Mouse (Mus musculus): ENCODE measurements around the gene Ybx3. TPM values are rescaled to one million over a fixed set of nuclear protein-coding genes. Genes with fewer than 3 reads are reported as not detected.

Ybx3 gene
- polyA plus RNA-seq, 1 experiment from 2014 or later = 67.0 TPM

DNA sequence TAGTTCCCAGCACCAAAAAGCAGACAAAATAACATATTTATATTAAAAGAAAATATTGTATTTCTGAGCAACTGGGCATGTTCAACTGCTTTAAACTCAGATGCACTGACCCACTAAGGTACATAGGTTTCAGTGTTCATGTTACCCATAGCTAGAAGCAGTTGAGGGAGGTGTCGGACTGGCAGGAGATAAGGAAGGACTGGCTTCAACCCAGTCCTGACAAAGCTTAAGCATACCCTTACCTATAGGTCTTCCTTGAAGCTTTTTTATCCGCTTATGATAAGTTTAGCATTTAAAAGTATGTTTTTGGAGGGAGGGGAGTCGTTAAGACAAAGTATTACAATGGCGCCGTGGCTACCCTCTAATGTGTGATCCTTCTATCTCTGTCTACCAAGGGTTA, 17.5 kb downstream of the Ybx3 start:
- ATAC-seq (ENCODE audit: low FRiP score, low TSS enrichment) (no peak), DNase-seq (ENCODE audit: low spot score) (no peak)
- Histone ChIP-seq H3K9ac (ENCODE audit: low read length) (no peak overlapping the region), H3K4me3 (ENCODE audit: low read depth, low read length) (no peak overlapping the region), H3K4me1 (replicated peaks; ENCODE audit: control insufficient read depth, insufficient read depth) (no peaks in the 10 kb centered on the region), H3K4me2 (replicated peaks; ENCODE audit: low read depth) (no peak overlapping the region), H3K36me3 (ENCODE audit: control insufficient read depth, insufficient read depth, low read length) (peaks cover 4% of the 10 kb centered on the region; the same call in 1 of the 2 replicates), H3K27ac (replicated peaks) (no peak overlapping the region), H3K9me3 (ENCODE audit: control insufficient read depth, low read length) (no peaks in the 10 kb centered on the region), H3K27me3 (ENCODE audit: control insufficient read depth, insufficient read depth, low read length) (no peaks in the 10 kb centered on the region)
- 96% methylated on average over 5 of the region's 5 CpGs for WGBS
- TF ChIP-seq CTCF (IDR thresholded peaks at IDR 0.05; ENCODE audit: low read depth) = no peak
- TF ChIP-seq EP300 (optimal IDR thresholded peaks at IDR 0.05) = no peak

DNA sequence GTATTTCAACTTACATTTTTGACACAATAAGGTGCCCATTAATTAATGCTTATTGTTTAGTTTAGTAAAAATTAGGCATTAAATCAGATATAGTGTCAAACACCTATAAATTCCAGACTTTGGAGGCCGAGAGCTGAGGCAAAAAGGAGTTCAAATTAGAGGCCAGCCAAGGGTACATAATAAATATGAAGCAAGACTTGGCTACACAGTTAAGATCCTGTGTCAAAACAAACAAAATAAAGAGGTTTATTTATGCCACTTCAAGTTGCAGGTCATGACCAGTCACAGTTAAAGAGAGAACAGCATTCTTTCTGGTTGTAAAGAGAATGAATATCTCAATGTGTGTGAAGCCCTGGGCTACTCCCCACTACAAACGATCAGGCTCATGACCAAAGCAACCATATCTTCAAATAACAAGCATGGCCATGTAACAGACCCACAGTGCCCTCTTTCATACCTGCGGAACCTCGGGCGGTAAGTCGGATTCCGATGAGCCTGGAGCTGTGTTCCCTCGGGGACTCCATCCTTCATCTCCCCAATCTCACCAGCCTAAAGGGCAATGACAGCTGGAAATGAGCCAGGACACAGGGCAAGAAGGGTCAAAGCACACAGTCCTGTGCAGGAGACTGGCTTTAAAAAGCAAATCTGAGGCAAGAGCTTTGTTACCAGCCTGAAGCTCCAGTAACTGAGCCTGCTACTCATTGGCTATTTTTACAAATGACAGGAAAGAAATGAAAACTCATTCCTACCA, 18.2 kb downstream of the Ybx3 start:
- 76% methylated on average over 8 of the region's 8 CpGs for WGBS
- H3K27ac ChIP-seq (replicated peaks) = no peak overlapping the region
- DNase-seq (ENCODE audit: low spot score) (no peak), ATAC-seq (ENCODE audit: low FRiP score, low TSS enrichment) (no peak)
- H3K36me3 ChIP-seq (ENCODE audit: control insufficient read depth, insufficient read depth, low read length) = peaks cover 3% of the 10 kb centered on the region; the same call in 1 of the 2 replicates
- no peak overlapping the region for H3K4me3 ChIP-seq (ENCODE audit: low read depth, low read length)
- no peaks in the 10 kb centered on the region for H3K27me3 ChIP-seq (ENCODE audit: control insufficient read depth, insufficient read depth, low read length)
- TF ChIP-seq CTCF (IDR thresholded peaks at IDR 0.05; ENCODE audit: low read depth) (no peak), EP300 (optimal IDR thresholded peaks at IDR 0.05) (no peak)
- H3K4me1 ChIP-seq (replicated peaks; ENCODE audit: control insufficient read depth, insufficient read depth) = no peaks in the 10 kb centered on the region
- H3K4me2 ChIP-seq (replicated peaks; ENCODE audit: low read depth) = no peak overlapping the region
- H3K9ac ChIP-seq (ENCODE audit: low read length) = no peak overlapping the region
- H3K9me3 ChIP-seq (ENCODE audit: control insufficient read depth, low read length) = no peaks in the 10 kb centered on the region

DNA sequence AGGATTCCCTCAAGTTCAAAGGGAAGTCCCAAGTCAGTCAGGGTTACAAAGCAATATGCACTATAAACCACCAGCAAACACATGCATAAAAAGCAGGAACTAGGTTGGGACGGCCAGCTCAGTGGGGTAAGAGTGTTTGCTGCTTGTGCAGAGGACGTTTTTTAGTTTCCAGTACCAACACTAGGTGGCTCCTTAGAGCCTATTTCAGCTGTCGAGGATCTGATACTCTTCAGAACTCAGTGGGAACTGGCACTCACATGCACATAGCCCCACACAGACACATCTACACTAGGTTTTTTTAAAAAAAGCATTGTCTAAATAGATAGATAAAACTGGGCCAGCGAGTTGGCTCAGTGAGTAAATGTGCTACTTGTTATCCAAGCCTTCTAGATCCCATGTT, 21.2 kb downstream of the Ybx3 start:
- no peak overlapping the region for H3K4me3 ChIP-seq (ENCODE audit: low read depth, low read length)
- WGBS = 29% methylated on average over 4 of the region's 4 CpGs
- no peaks in the 10 kb centered on the region for H3K27me3 ChIP-seq (ENCODE audit: control insufficient read depth, insufficient read depth, low read length)
- ATAC-seq (ENCODE audit: low FRiP score, low TSS enrichment) = peak; percentile 49; the same call in 1 of the 2 replicates
- DNase-seq (ENCODE audit: low spot score) = no peak
- no peaks in the 10 kb centered on the region for H3K4me1 ChIP-seq (replicated peaks; ENCODE audit: control insufficient read depth, insufficient read depth)
- no peak overlapping the region for H3K27ac ChIP-seq (replicated peaks)
- peaks cover 6% of the 10 kb centered on the region; the same call in 1 of the 2 replicates for H3K36me3 ChIP-seq (ENCODE audit: control insufficient read depth, insufficient read depth, low read length)
- H3K4me2 ChIP-seq (replicated peaks; ENCODE audit: low read depth) = no peak overlapping the region
- no peak overlapping the region for H3K9ac ChIP-seq (ENCODE audit: low read length)
- peak; percentile 77 for TF ChIP-seq CTCF (IDR thresholded peaks at IDR 0.05; ENCODE audit: low read depth)
- TF ChIP-seq EP300 (optimal IDR thresholded peaks at IDR 0.05) = no peak
- H3K9me3 ChIP-seq (ENCODE audit: control insufficient read depth, low read length) = no peaks in the 10 kb centered on the region

DNA sequence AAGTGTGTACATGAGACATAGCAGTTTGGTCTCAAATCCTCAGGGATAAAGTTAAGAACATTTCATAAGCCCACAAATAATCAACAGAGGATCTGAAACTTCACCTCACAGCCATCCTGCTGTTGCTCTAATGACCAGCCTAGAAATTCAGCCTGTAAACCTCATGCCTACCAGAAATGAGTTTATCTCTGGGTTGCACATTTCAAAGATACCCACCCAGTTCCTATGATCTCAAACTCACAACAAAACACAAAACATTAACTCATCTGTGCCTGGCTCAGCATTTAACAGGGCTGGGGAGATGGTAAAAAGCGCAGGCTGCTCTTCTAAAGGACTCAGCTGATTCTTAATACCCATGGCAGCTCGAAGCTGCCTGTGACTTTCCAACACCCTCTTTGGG, 23.9 kb downstream of the Ybx3 start:
- no peak for TF ChIP-seq EP300 (optimal IDR thresholded peaks at IDR 0.05)
- TF ChIP-seq CTCF (IDR thresholded peaks at IDR 0.05; ENCODE audit: low read depth) = no peak
- ATAC-seq (ENCODE audit: low FRiP score, low TSS enrichment) (no peak), DNase-seq (ENCODE audit: low spot score) (no peak)
- Histone ChIP-seq H3K4me3 (ENCODE audit: low read depth, low read length) (no peak overlapping the region), H3K36me3 (ENCODE audit: control insufficient read depth, insufficient read depth, low read length) (peaks cover 6% of the 10 kb centered on the region; the same call in 1 of the 2 replicates), H3K4me2 (replicated peaks; ENCODE audit: low read depth) (no peak overlapping the region), H3K27me3 (ENCODE audit: control insufficient read depth, insufficient read depth, low read length) (no peaks in the 10 kb centered on the region), H3K9ac (ENCODE audit: low read length) (no peak overlapping the region), H3K4me1 (replicated peaks; ENCODE audit: control insufficient read depth, insufficient read depth) (no peaks in the 10 kb centered on the region), H3K27ac (replicated peaks) (no peak overlapping the region), H3K9me3 (ENCODE audit: control insufficient read depth, low read length) (no peaks in the 10 kb centered on the region)
- 90% methylated on average over 2 of the region's 2 CpGs for WGBS

DNA sequence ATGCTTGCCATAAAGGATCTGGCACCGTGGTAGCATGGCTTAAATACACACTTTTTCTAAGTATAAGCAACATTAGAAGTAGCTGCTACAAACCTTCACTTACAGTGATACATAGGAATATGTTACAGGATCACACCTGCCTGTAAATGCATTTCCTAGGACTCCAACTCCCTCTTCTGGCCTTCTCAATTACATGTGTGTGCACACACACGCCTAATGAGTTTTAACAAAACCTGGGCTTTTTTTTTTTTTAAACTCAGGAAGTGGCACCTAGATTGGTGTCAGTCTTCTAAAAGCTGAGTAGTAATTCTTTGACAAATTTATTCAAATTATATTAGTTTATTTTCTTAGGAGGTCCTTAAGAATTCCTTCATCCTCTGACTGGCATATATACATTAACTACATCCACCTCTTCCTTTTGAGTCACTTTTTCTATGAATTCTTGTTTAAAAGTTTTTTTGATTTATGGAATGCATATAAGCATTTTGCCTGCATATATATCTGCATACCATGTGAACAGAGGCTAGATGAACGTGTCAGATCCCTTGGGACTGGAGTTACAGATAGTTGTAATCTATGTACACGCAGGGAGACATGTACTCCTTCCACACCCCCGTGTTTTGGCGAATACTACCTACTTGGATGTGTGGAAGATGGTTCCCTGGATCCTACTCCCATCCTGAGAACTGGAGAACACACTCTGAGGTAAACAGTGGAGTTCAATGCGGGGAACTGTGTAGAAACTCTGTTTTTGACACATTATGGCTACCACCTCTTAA, 25.1 kb downstream of the Ybx3 start:
- Histone ChIP-seq H3K4me3 (ENCODE audit: low read depth, low read length) (no peak overlapping the region), H3K4me1 (replicated peaks; ENCODE audit: control insufficient read depth, insufficient read depth) (no peaks in the 10 kb centered on the region), H3K27me3 (ENCODE audit: control insufficient read depth, insufficient read depth, low read length) (no peaks in the 10 kb centered on the region), H3K4me2 (replicated peaks; ENCODE audit: low read depth) (no peak overlapping the region), H3K9me3 (ENCODE audit: control insufficient read depth, low read length) (no peaks in the 10 kb centered on the region), H3K9ac (ENCODE audit: low read length) (no peak overlapping the region), H3K36me3 (ENCODE audit: control insufficient read depth, insufficient read depth, low read length) (peaks cover 6% of the 10 kb centered on the region; the same call in 1 of the 2 replicates), H3K27ac (replicated peaks) (no peak overlapping the region)
- DNase-seq (ENCODE audit: low spot score) = no peak
- peak; percentile 35 for TF ChIP-seq CTCF (IDR thresholded peaks at IDR 0.05; ENCODE audit: low read depth)
- TF ChIP-seq EP300 (optimal IDR thresholded peaks at IDR 0.05) = no peak
- no peak for ATAC-seq (ENCODE audit: low FRiP score, low TSS enrichment)
- WGBS = 72% methylated on average over 7 of the region's 7 CpGs

DNA sequence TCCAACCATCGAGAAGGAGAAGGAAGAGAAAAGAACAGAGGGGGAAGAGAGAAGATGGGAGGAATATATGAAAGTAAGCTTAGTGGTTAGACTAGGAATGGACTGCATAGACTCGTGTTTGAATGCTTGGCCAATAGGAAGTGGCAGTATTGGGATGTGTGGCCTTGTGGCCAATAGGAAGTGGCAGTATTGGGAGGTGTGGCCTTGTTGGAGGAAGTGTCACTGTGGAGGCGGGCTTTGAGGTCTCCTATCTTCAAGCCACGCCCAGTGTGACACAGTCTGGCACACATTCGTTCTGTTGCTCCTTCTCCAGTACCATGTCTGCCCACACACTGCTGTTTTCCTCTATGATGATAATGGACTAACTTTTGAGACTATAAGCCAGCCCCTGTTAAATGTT, 27.6 kb downstream of the Ybx3 start:
- no peak overlapping the region for H3K4me3 ChIP-seq (ENCODE audit: low read depth, low read length)
- no peak overlapping the region for H3K9ac ChIP-seq (ENCODE audit: low read length)
- DNase-seq (ENCODE audit: low spot score) (peak; percentile 51), ATAC-seq (ENCODE audit: low FRiP score, low TSS enrichment) (peak; percentile 86)
- WGBS = 66% methylated on average over 5 of the region's 5 CpGs
- H3K27me3 ChIP-seq (ENCODE audit: control insufficient read depth, insufficient read depth, low read length) = no peaks in the 10 kb centered on the region
- no peaks in the 10 kb centered on the region for H3K9me3 ChIP-seq (ENCODE audit: control insufficient read depth, low read length)
- peaks cover 6% of the 10 kb centered on the region; the same call in 1 of the 2 replicates for H3K36me3 ChIP-seq (ENCODE audit: control insufficient read depth, insufficient read depth, low read length)
- no peak overlapping the region for H3K4me2 ChIP-seq (replicated peaks; ENCODE audit: low read depth)
- H3K4me1 ChIP-seq (replicated peaks; ENCODE audit: control insufficient read depth, insufficient read depth) = no peaks in the 10 kb centered on the region
- H3K27ac ChIP-seq (replicated peaks) = no peak overlapping the region
- TF ChIP-seq EP300 (optimal IDR thresholded peaks at IDR 0.05) (no peak), CTCF (IDR thresholded peaks at IDR 0.05; ENCODE audit: low read depth) (no peak)

Data from stomach, postnatal 0 days (tissue).